Mouse (Mus musculus) C2C12 (cell line): Measurements from ENCODE around the gene Gm10337.

ENCODE experiments used
- CEBPB ChIP-seq: IDR thresholded peaks from one replicate; pipeline ENCODE4 v1.6.1; 2011; ENCODE audit warnings: low read depth, mild to moderate bottlenecking, control low read depth, moderate library complexity
- CTCF ChIP-seq: IDR thresholded peaks from one replicate; pipeline ENCODE4 v1.5.1; 2011; ENCODE audit not compliant: control insufficient read depth, insufficient read depth, insufficient read length
- MAX ChIP-seq: IDR thresholded peaks from one replicate; pipeline ENCODE4 v1.6.1; 2011; ENCODE audit warnings: mild to moderate bottlenecking, control low read depth

DNA sequence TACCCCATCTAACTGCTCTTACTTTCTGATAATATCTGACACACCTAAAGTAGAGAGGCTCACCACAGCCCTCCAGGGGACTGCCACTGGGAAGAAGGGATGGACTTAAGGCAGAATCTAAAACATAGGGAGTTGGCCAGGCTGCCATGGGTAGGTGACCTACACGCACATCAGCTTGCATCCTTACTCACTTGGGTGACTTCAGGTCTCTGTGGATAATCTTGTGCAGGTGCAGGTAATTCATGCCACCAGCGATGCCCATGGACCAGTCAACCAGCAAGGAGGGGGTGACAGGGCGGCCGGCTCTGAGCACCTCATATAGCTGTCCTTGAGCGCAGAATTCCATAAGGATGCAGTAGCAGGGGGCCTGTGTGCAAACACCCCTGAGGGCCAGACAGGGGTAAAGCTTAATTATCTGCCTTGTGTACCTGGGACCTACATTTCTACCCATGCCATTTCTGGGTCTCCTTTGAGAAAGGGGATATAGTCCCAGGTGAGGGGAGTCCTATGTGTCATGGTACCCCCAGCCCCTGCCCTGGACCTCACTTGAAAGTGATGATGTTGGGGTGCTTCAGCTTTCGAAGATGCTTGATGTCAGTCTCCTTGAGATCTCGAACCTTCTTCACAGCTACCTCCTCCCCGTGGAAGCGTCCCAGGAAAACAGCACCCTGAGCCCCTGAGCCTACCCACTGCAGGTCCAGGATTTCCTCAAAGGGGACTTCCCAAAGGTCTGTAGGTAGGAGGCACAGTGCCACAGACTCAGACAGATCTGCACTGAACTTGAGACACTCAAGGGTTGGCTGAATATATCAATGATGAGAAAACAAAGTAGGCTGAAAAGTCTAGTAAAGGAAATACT, 631 bp downstream of the Gm10337 start:
- TF ChIP-seq MAX: no peak
- TF ChIP-seq CEBPB: no peak
- no peak for TF ChIP-seq CTCF
